Mouse (Mus musculus): ENCODE data around the gene Meis1. TPM values are rescaled to one million over a fixed set of nuclear protein-coding genes. Genes with fewer than 3 reads are reported as not detected.

Gene Meis1
- total RNA-seq, 1 experiment: 6.2 TPM

DNA sequence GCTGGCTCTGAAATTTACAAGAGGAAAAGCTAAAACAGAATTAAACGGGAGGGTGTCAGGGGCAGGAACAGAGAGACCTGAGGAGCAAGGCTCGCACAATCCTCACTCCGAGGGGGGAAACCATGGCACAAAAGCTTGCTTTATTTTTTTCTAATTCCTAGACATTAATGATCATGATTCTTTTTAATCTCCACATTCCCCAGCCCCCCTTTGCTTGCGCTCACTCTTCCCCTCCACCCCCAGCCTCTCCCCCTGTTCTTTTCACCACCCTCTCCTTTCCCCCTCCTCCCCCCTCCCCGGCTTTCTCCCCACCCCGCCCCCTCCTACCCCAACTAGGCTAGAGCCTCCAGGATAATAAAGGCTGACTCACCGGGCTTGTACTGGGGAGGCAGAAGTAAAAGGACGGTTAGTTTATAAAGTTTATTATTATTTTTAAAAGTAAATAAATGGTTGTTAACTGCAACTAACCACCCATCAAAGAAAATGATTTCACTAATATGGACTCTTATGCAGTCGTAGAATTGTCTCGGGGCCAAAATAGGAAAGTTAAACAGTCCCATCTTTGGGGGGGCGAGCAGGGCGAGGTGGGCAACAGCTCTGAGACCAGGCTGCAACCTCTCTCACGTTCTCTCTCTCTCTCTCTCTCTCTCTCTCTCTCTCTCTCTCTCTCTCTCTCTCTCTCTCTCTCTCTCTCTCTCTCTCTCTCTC, 139.9 kb downstream of the Meis1 start:
- no peaks in the 10 kb centered on the region for H3K36me3 ChIP-seq (ENCODE audit: control insufficient read depth, insufficient read depth, low read length, poor library complexity, severe bottlenecking)
- no peak overlapping the region for H3K9ac ChIP-seq (ENCODE audit: insufficient read depth, low read depth, low read length, poor library complexity, severe bottlenecking)
- DNase-seq (ENCODE audit: low read depth, low spot score): no peak
- H3K4me1 ChIP-seq (ENCODE audit: control insufficient read depth in 2 of 2, insufficient read depth in 2 of 2, low read length in 2 of 2, poor library complexity in 1 of 2): no peaks in the 10 kb centered on the region
- no peak overlapping the region for H3K27ac ChIP-seq (ENCODE audit: insufficient read depth, low read depth, low read length, poor library complexity, severe bottlenecking)
- H3K4me3 ChIP-seq (ENCODE audit: insufficient read depth in 1 of 2, low read depth in 1 of 2, low read length in 2 of 2, poor library complexity in 1 of 2, severe bottlenecking in 1 of 2): peak overlapping the region in 1 of 2 experiments; percentile 75; a peak in 1 of 4 replicates
- in situ Hi-C loops (cut with MboI; ENCODE audit: low sequenced_read_pairs in 2 of 2, unreplicated experiment in 2 of 2): no loop called here
- TF ChIP-seq MAFK (IDR thresholded peaks at IDR 0.05; ENCODE audit: insufficient read depth, low read depth, low read length) (no peak), ZC3H11A (IDR thresholded peaks at IDR 0.05; ENCODE audit: borderline replicate concordance, low read depth, low read length) (no peak), HCFC1 (IDR thresholded peaks at IDR 0.05; ENCODE audit: borderline replicate concordance, insufficient read depth, low read length) (no peak), ZNF384 (IDR thresholded peaks at IDR 0.05; ENCODE audit: low read depth, low read length) (no peak), CHD2 (IDR thresholded peaks at IDR 0.05; ENCODE audit: low read depth, low read length) (no peak)
- H3K9me3 ChIP-seq (ENCODE audit: control insufficient read depth, insufficient read depth, low read depth, low read length): no peaks in the 10 kb centered on the region

DNA sequence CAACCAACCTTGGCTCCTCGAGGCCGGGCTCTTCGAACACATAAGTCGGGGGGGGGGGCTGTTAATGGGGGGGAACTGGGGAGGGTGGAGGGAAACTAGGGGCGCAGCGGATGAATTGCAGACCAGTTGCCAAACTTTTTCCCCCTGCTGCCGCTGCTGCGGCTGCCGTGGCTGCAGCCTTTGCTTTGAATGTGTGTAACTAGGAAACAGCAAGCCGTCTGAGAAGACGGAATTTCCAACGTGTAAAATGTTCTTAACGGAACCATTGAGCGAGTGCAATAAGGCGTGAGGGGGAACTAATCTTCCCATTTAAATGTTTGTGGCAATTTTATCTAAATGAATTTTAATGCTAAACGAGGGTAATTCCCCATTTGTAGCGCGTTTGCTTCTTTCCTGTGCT, 140.8 kb downstream of the Meis1 start:
- Histone ChIP-seq H3K4me1 (ENCODE audit: control insufficient read depth in 2 of 2, insufficient read depth in 2 of 2, low read length in 2 of 2, poor library complexity in 1 of 2) (no peaks in the 10 kb centered on the region), H3K36me3 (ENCODE audit: control insufficient read depth, insufficient read depth, low read length, poor library complexity, severe bottlenecking) (no peaks in the 10 kb centered on the region), H3K9ac (ENCODE audit: insufficient read depth, low read depth, low read length, poor library complexity, severe bottlenecking) (no peak overlapping the region), H3K9me3 (ENCODE audit: control insufficient read depth, insufficient read depth, low read depth, low read length) (no peaks in the 10 kb centered on the region), H3K27ac (ENCODE audit: insufficient read depth, low read depth, low read length, poor library complexity, severe bottlenecking) (no peak overlapping the region), H3K4me3 (ENCODE audit: insufficient read depth in 1 of 2, low read depth in 1 of 2, low read length in 2 of 2, poor library complexity in 1 of 2, severe bottlenecking in 1 of 2) (peak overlapping the region; percentile 65 to 75)
- in situ Hi-C loops (cut with MboI; ENCODE audit: low sequenced_read_pairs in 2 of 2, unreplicated experiment in 2 of 2): no loop called here
- DNase-seq (ENCODE audit: low read depth, low spot score): no peak
- no peak for TF ChIP-seq ZNF384 (IDR thresholded peaks at IDR 0.05; ENCODE audit: low read depth, low read length)
- TF ChIP-seq CHD2 (IDR thresholded peaks at IDR 0.05; ENCODE audit: low read depth, low read length): no peak
- TF ChIP-seq ZC3H11A (IDR thresholded peaks at IDR 0.05; ENCODE audit: borderline replicate concordance, low read depth, low read length): no peak
- TF ChIP-seq HCFC1 (IDR thresholded peaks at IDR 0.05; ENCODE audit: borderline replicate concordance, insufficient read depth, low read length): no peak
- no peak for TF ChIP-seq MAFK (IDR thresholded peaks at IDR 0.05; ENCODE audit: insufficient read depth, low read depth, low read length)

DNA sequence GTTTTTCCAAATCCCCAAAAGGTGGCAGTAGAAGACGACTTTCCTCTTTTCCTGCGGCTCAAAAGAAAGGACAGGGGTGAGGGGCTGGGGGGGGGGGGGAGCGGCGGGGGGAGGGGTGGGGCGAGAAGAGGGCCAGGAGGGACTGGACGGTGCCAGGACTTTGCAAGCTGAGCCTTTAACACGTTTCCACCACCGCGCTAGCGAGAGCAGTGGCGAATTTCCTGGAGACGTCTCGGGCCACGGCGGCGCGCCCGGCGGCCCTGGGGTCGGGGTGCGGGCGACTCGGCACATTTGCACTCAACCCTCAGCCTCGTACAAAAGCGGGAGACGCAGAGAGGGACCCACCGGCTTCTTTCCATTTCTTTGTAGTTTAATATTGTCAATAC, 141.2 kb downstream of the Meis1 start:
- in situ Hi-C loops (cut with MboI; ENCODE audit: low sequenced_read_pairs in 2 of 2, unreplicated experiment in 2 of 2): no loop called here
- peak overlapping the region; percentile 65 to 75 for H3K4me3 ChIP-seq (ENCODE audit: insufficient read depth in 1 of 2, low read depth in 1 of 2, low read length in 2 of 2, poor library complexity in 1 of 2, severe bottlenecking in 1 of 2)
- H3K9ac ChIP-seq (ENCODE audit: insufficient read depth, low read depth, low read length, poor library complexity, severe bottlenecking): no peak overlapping the region
- no peak overlapping the region for H3K27ac ChIP-seq (ENCODE audit: insufficient read depth, low read depth, low read length, poor library complexity, severe bottlenecking)
- H3K4me1 ChIP-seq (ENCODE audit: control insufficient read depth in 2 of 2, insufficient read depth in 2 of 2, low read length in 2 of 2, poor library complexity in 1 of 2): no peaks in the 10 kb centered on the region
- H3K36me3 ChIP-seq (ENCODE audit: control insufficient read depth, insufficient read depth, low read length, poor library complexity, severe bottlenecking): no peaks in the 10 kb centered on the region
- H3K9me3 ChIP-seq (ENCODE audit: control insufficient read depth, insufficient read depth, low read depth, low read length): no peaks in the 10 kb centered on the region
- DNase-seq (ENCODE audit: low read depth, low spot score): no peak
- TF ChIP-seq ZNF384 (IDR thresholded peaks at IDR 0.05; ENCODE audit: low read depth, low read length) (no peak), ZC3H11A (IDR thresholded peaks at IDR 0.05; ENCODE audit: borderline replicate concordance, low read depth, low read length) (0 out of 2 replicates have a peak, but pooled peaks have one; percentile 15)

DNA sequence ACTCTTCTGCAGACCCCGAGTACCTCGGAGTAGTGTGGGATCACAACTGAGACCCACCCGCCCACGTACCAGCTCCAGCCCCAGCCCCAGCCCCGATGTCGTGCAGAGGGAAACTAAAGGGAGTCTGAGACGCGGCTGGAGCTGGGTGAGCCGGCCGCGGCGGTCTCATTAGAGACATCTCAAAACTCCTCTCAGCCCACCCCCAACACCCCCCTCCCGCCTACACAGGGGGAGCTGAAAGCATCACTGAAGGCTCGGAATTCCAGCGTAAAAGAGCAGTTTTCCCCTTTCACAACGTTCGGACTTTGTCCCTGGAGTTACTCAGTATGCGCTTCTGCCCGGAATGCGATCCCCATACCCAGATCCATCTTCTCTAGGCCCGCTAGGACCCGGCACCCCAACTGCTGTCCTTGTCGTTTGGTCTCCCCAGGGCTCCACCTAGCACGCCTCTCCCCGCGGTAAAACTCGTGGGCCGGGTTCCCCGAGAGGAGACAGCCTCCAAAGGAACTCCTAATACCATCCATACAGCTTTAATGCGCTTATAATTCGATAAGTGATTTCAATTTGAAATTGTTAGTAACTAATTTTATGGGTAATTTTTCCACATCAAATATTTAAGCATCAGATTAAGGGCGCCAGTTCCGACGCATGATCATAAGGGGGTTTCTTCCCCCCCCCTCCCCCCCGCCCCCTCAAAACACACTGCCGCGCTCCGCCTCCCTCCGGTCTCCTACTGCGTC, 141.7 kb downstream of the Meis1 start:
- no peak overlapping the region for H3K9ac ChIP-seq (ENCODE audit: insufficient read depth, low read depth, low read length, poor library complexity, severe bottlenecking)
- H3K4me1 ChIP-seq (ENCODE audit: control insufficient read depth in 2 of 2, insufficient read depth in 2 of 2, low read length in 2 of 2, poor library complexity in 1 of 2): no peaks in the 10 kb centered on the region
- no peak overlapping the region for H3K27ac ChIP-seq (ENCODE audit: insufficient read depth, low read depth, low read length, poor library complexity, severe bottlenecking)
- in situ Hi-C loops (cut with MboI; ENCODE audit: low sequenced_read_pairs in 2 of 2, unreplicated experiment in 2 of 2): no loop called here
- H3K4me3 ChIP-seq (ENCODE audit: insufficient read depth in 1 of 2, low read depth in 1 of 2, low read length in 2 of 2, poor library complexity in 1 of 2, severe bottlenecking in 1 of 2): peak overlapping the region; percentile 63 to 65
- TF ChIP-seq ZNF384 (IDR thresholded peaks at IDR 0.05; ENCODE audit: low read depth, low read length) (no peak), MAFK (IDR thresholded peaks at IDR 0.05; ENCODE audit: insufficient read depth, low read depth, low read length) (no peak)
- H3K9me3 ChIP-seq (ENCODE audit: control insufficient read depth, insufficient read depth, low read depth, low read length): no peaks in the 10 kb centered on the region
- no peaks in the 10 kb centered on the region for H3K36me3 ChIP-seq (ENCODE audit: control insufficient read depth, insufficient read depth, low read length, poor library complexity, severe bottlenecking)
- no peak for DNase-seq (ENCODE audit: low read depth, low spot score)

Data from ES-E14 (cell line).